Mouse (Mus musculus): ENCODE results near the gene Lhx5.

Lhx5 gene

GRCm38 (mm10) chr5:120432486-120433015, 1.1 kb downstream of the Lhx5 start:
- WGBS, result 2% methylated on average over 9 of the region's 9 CpGs

GRCm38 (mm10) chr5:120433135-120433760, 1.7 kb downstream of the Lhx5 start:
- 6% methylated on average over 13 of the region's 13 CpGs for whole genome bisulfite sequencing

GRCm38 (mm10) chr5:120434231-120434735, 2.8 kb downstream of the Lhx5 start:
- WGBS, result 5% methylated on average over 21 of the region's 21 CpGs

- 1% methylated on average over 44 of the region's 44 CpGs for WGBS
These were observed 3.6 kb downstream of the Lhx5 start for GRCm38 (mm10) chr5:120435006-120435681.

- under 1% methylated on average over 46 of the region's 47 CpGs for WGBS
These were observed 4.4 kb downstream of the Lhx5 start for GRCm38 (mm10) chr5:120435731-120436501.

GRCm38 (mm10) chr5:120436885-120437495, 5.5 kb downstream of the Lhx5 start:
- WGBS, result 2% methylated on average over 18 of the region's 18 CpGs

- 5% methylated on average over 17 of the region's 17 CpGs for WGBS
These were observed 6.0 kb downstream of the Lhx5 start for GRCm38 (mm10) chr5:120437539-120437938.

GRCm38 (mm10) chr5:120437986-120438385, 6.5 kb downstream of the Lhx5 start:
- WGBS, result under 1% methylated on average over 33 of the region's 33 CpGs

- WGBS, result 7% methylated on average over 13 of the region's 13 CpGs
These were observed 7.0 kb downstream of the Lhx5 start for GRCm38 (mm10) chr5:120438469-120438868.

GRCm38 (mm10) chr5:120438991-120439710, 7.7 kb downstream of the Lhx5 start:
- WGBS, result 17% methylated on average over 27 of the region's 27 CpGs

GRCm38 (mm10) chr5:120439887-120440670, 8.6 kb downstream of the Lhx5 start:
- WGBS, result 11% methylated on average over 61 of the region's 61 CpGs

- WGBS, result 12% methylated on average over 14 of the region's 14 CpGs
These were observed 9.2 kb downstream of the Lhx5 start for GRCm38 (mm10) chr5:120440733-120441132.

GRCm38 (mm10) chr5:120447305-120447704, 15.8 kb downstream of the Lhx5 start:
- WGBS, result 67% methylated on average over 13 of the region's 13 CpGs

GRCm38 (mm10) chr5:120454756-120455337, 23.3 kb downstream of the Lhx5 start:
- WGBS, result 84% methylated on average over 14 of the region's 14 CpGs

- WGBS, result 64% methylated on average over 1 of the region's 1 CpGs
These were observed 24.8 kb downstream of the Lhx5 start for GRCm38 (mm10) chr5:120456253-120456652.

- 56% methylated on average over 7 of the region's 7 CpGs for WGBS
These were observed 25.5 kb downstream of the Lhx5 start for GRCm38 (mm10) chr5:120456841-120457554.

- WGBS, result 12% methylated on average over 9 of the region's 9 CpGs
These were observed 26.1 kb downstream of the Lhx5 start for GRCm38 (mm10) chr5:120457628-120458027.

GRCm38 (mm10) chr5:120459133-120459532, 27.6 kb downstream of the Lhx5 start:
- WGBS, result 84% methylated on average over 10 of the region's 10 CpGs

- WGBS, result 75% methylated on average over 15 of the region's 15 CpGs
These were observed 30.4 kb downstream of the Lhx5 start for GRCm38 (mm10) chr5:120461902-120462301.

All from cerebral cortex, adult 2 months (tissue).